Mouse (Mus musculus) forebrain, embryonic 12.5 days (tissue): ENCODE data around the gene 1700025G04Rik. TPM values are rescaled to one million over a fixed set of nuclear protein-coding genes. Genes with fewer than 3 reads are reported as not detected.

Experiments used
- ATAC-seq: fragments of 200-750 bp; cut with Nextera tagmentation; 2 replicates; pipeline ENCODE4 v1.8.0; 2017; ENCODE audit warnings: moderate TSS enrichment; ENCODE audit not compliant: low FRiP score
- H3K27ac ChIP-seq: fragments of 300-500 bp; sonication (generic); 2 replicates; pipeline ENCODE4 v1.5.1; 2016; ENCODE audit warnings: mild to moderate bottlenecking
- H3K27me3 ChIP-seq: fragments of 300-500 bp; sonication (generic); 2 replicates; pipeline ENCODE4 v1.6.1; 2016; ENCODE audit warnings: mild to moderate bottlenecking
- H3K36me3 ChIP-seq: fragments of 300-500 bp; sonication (generic); replicated peaks from 2 replicates; pipeline ENCODE4 v1.6.1; 2016; ENCODE audit warnings: mild to moderate bottlenecking
- H3K4me1 ChIP-seq: fragments of 300-500 bp; sonication (generic); 2 replicates; pipeline ENCODE4 v1.6.1; 2016
- H3K4me2 ChIP-seq: fragments of 300-500 bp; sonication (generic); 2 replicates; pipeline ENCODE4 v1.6.1; 2016; ENCODE audit warnings: mild to moderate bottlenecking, moderate library complexity
- H3K4me3 ChIP-seq: fragments of 300-500 bp; sonication (generic); replicated peaks from 2 replicates; pipeline ENCODE4 v1.5.1; 2016; ENCODE audit warnings: mild to moderate bottlenecking
- H3K9ac ChIP-seq: fragments of 300-500 bp; sonication (generic); 2 replicates; pipeline ENCODE4 v1.6.1; 2016; ENCODE audit warnings: mild to moderate bottlenecking
- H3K9me3 ChIP-seq: fragments of 300-500 bp; sonication (generic); 2 replicates; pipeline ENCODE4 v1.6.1; 2016
- WGBS: fragments of 180-500 bp; shearing (Covaris S2); methylation state at CpG from one replicate; pipeline ENCODE4 v1.1.7; 2016; 5-methylcytosine and 5-hydroxymethylcytosine counted together
- polyA plus RNA-seq: library from polyadenylated mRNA; unstranded; fragments of >200 nt; fragmentation: Nextera tagmentation; extraction: Ambion mirVana; gene quantifications from 2 replicates; pipeline ENCODE4 v1.2.1, GENCODE M21; 2016

The 1700025G04Rik gene
- polyA plus RNA-seq, 1 experiment from 2014 or later = 36.4 TPM

DNA sequence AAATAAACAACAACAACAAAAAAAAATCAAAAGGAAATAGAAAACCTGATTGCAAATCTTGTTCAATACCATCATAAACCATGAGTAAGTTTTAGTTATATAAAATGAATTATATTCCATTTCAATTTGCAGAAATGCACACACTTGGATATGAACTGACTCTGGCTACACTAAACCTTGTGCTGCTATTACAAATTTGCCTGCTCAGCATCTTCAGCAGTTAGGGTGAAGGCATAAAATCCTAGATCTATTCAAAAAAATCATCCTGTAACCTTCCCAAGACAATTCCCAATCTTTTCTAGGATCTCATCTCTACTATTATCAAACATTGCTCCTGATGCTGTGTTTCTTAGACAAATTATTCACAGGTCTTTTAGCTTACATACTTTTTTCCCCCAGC lies 22.0 kb downstream of the 1700025G04Rik start:
- no peaks in the 10 kb centered on the region for H3K36me3 ChIP-seq
- H3K9ac ChIP-seq = no peak overlapping the region
- H3K9me3 ChIP-seq = no peaks in the 10 kb centered on the region
- no peak overlapping the region for H3K4me3 ChIP-seq
- no peak overlapping the region for H3K27ac ChIP-seq
- no peak for ATAC-seq
- H3K27me3 ChIP-seq = no peaks in the 10 kb centered on the region
- H3K4me1 ChIP-seq = peaks cover 10% of the 10 kb centered on the region; the same call in 1 of the 2 replicates
- no peak overlapping the region for H3K4me2 ChIP-seq

- H3K4me2 ChIP-seq = no peak overlapping the region
- H3K4me1 ChIP-seq = peaks cover 4% of the 10 kb centered on the region; the same call in 1 of the 2 replicates
- H3K4me3 ChIP-seq = no peak overlapping the region
- no peaks in the 10 kb centered on the region for H3K27me3 ChIP-seq
- no peak overlapping the region for H3K9ac ChIP-seq
- H3K27ac ChIP-seq = no peak overlapping the region
- WGBS = 97% methylated on average over 7 of the region's 7 CpGs
- ATAC-seq = no peak
- H3K36me3 ChIP-seq = no peaks in the 10 kb centered on the region
- no peaks in the 10 kb centered on the region for H3K9me3 ChIP-seq
Observed at GRCm38 (mm10) chr1:152065527-152065926, 24.4 kb downstream of the 1700025G04Rik start.

DNA sequence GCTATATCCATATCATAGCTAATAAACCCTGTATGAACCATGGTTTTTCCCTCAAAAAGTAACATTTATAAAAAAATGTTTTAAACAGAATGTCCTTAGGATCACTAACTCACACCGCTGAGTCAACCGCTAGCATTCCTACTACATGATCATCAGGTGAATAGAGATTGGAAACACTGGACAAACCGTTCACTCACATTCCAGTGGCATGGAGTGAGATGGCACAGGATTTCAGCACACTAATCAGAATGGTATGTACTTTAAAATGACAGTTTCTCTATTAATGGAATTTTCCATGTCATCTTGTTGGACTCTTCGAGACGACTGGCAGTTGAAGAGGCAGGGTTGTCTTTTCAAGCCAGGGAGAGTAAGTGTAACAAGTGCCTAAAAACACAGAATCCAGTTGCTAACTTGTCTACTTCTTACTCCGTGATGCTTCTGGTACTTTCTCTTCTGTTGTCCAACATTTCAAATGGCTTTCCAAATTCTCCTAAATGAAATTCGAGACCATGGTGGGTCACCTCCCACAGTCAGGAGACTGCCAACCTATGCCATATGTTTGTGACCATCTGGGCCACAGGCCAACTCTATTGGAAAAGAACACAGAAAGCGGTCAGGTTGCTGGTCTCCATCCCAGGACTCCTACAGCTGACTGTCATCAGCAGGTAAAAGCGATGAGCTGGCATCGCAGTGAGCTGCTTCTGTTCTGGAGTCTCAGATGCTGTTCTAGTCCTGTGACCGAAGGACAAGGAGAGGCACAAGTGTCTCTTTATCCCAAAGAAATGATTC lies 26.4 kb downstream of the 1700025G04Rik start:
- H3K36me3 ChIP-seq = no peaks in the 10 kb centered on the region
- H3K27me3 ChIP-seq = no peaks in the 10 kb centered on the region
- WGBS = 93% methylated on average over 11 of the region's 11 CpGs
- H3K27ac ChIP-seq = no peak overlapping the region
- ATAC-seq = no peak
- H3K9ac ChIP-seq = no peak overlapping the region
- H3K4me1 ChIP-seq = no peaks in the 10 kb centered on the region; the same call in 1 of the 2 replicates
- H3K4me3 ChIP-seq = no peak overlapping the region
- no peak overlapping the region for H3K4me2 ChIP-seq
- H3K9me3 ChIP-seq = no peaks in the 10 kb centered on the region

- 89% methylated on average over 12 of the region's 12 CpGs for WGBS
- no peak for ATAC-seq
Observed at GRCm38 (mm10) chr1:152061745-152062144, 28.2 kb downstream of the 1700025G04Rik start.

DNA sequence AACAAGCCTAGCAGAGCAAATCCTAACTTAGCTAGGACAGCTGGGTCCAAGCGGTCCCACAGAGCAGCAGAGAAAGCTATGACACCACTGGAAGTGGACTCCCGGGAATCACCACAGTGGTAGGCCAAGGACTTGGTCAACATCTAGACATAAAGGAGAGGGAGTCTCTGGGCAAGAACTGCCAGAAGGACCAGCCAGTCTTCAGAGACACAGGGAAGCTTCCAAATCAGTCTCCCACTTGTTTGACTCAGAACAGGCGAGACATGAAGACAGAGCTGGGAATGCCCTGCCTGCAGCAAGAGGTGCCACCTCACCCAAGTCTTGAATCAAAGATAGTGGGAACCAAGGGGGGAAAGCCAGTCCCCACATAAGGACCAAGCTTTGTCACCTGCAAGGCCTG lies 29.7 kb downstream of the 1700025G04Rik start:
- ATAC-seq = no peak
- no peak overlapping the region for H3K4me3 ChIP-seq
- H3K4me1 ChIP-seq = peaks cover 4% of the 10 kb centered on the region; the same call in 1 of the 2 replicates
- no peaks in the 10 kb centered on the region for H3K9me3 ChIP-seq
- H3K9ac ChIP-seq = no peak overlapping the region
- 91% methylated on average over 3 of the region's 3 CpGs for WGBS
- no peak overlapping the region for H3K4me2 ChIP-seq
- no peak overlapping the region for H3K27ac ChIP-seq
- no peaks in the 10 kb centered on the region for H3K36me3 ChIP-seq
- no peaks in the 10 kb centered on the region for H3K27me3 ChIP-seq

More at GRCm38 (mm10) chr1:152061745-152062144, 28.2 kb downstream of the 1700025G04Rik start:
- Histone ChIP-seq H3K9ac (no peak overlapping the region), H3K4me1 (no peaks in the 10 kb centered on the region; the same call in 1 of the 2 replicates), H3K36me3 (no peaks in the 10 kb centered on the region), H3K27me3 (no peaks in the 10 kb centered on the region), H3K4me2 (no peak overlapping the region), H3K9me3 (no peaks in the 10 kb centered on the region), H3K27ac (no peak overlapping the region), H3K4me3 (no peak overlapping the region)

DNA sequence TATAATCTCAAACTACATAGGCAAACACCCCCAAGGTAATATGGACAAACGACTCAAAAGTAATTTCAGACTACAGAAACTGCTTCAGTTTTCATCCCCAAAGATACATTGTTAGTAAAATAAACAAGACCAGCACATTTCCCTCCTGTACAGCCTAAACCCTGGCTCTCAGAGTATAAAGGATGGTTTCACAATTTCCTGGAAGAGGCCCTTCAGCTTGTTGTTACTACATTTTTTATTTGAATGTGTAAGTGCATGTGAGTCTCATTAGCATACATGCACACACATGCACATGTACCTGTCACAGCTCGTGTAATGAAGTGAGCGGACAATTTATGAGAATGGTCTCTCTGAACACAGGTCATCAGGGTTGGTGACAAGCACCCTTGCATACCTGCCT lies 31.1 kb downstream of the 1700025G04Rik start:
- no peaks in the 10 kb centered on the region for H3K27me3 ChIP-seq
- no peaks in the 10 kb centered on the region for H3K36me3 ChIP-seq
- peaks cover 4% of the 10 kb centered on the region; the same call in 1 of the 2 replicates for H3K4me1 ChIP-seq
- no peak overlapping the region for H3K4me3 ChIP-seq
- H3K9me3 ChIP-seq = no peaks in the 10 kb centered on the region
- ATAC-seq = no peak
- 91% methylated on average over 3 of the region's 3 CpGs for WGBS
- no peak overlapping the region for H3K27ac ChIP-seq
- no peak overlapping the region for H3K4me2 ChIP-seq
- no peak overlapping the region for H3K9ac ChIP-seq

DNA sequence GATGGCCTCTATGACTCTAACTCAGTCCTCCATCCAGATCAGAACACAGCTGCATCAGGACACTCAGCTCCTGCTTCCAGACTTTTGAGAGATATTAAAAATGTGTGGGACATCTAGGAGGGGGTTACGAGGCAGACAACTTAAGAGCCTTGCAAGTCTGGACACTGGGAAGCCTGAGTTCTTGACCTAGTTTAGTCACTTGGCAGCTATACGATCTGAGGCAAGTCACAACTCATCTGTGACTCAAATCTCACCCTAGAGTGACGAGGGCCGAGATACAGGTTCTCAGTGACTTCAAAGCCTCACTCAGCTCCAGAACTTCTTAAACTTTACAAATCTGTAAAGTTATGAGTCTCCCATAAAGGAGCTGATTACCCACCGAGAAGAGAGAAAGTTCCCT lies 36.8 kb downstream of the 1700025G04Rik start:
- Histone ChIP-seq H3K9me3 (no peaks in the 10 kb centered on the region), H3K36me3 (no peaks in the 10 kb centered on the region), H3K4me1 (peaks cover 8% of the 10 kb centered on the region; the same call in 1 of the 2 replicates), H3K4me3 (no peak overlapping the region), H3K9ac (no peak overlapping the region), H3K27me3 (no peaks in the 10 kb centered on the region), H3K27ac (no peak overlapping the region), H3K4me2 (no peak overlapping the region)
- WGBS = 93% methylated on average over 5 of the region's 5 CpGs
- no peak for ATAC-seq

DNA sequence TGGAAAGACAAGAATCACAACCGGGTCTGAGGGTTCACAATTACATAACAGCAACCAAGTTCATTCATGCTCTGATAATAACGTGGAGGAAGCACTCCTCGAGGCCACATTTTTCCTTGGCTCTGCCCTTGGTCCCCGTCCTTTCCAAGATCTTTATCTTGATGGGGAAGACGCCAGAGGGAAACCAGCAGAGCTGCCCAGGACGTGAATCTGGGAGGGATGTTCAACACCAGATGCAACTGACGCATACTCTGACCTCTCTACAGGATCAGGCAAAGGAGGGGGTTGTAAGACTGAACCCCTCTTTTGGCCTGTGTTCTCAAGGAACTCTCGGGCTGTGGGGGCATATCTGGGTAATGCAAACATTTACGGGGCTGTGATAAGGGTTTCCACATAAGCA lies 38.1 kb downstream of the 1700025G04Rik start:
- Histone ChIP-seq H3K4me3 (no peak overlapping the region), H3K4me1 (peaks cover 8% of the 10 kb centered on the region; the same call in 1 of the 2 replicates), H3K4me2 (no peak overlapping the region), H3K9ac (no peak overlapping the region), H3K9me3 (no peaks in the 10 kb centered on the region), H3K27ac (no peak overlapping the region), H3K36me3 (no peaks in the 10 kb centered on the region), H3K27me3 (no peaks in the 10 kb centered on the region)
- no peak for ATAC-seq
- WGBS = 83% methylated on average over 9 of the region's 9 CpGs

GRCm38 (mm10) chr1:152050037-152050436 lies 39.9 kb downstream of the 1700025G04Rik start:
- Histone ChIP-seq H3K36me3 (no peaks in the 10 kb centered on the region), H3K4me1 (peaks cover 4% of the 10 kb centered on the region; the same call in 1 of the 2 replicates), H3K4me2 (no peak overlapping the region), H3K9ac (no peak overlapping the region), H3K4me3 (no peak overlapping the region), H3K9me3 (no peaks in the 10 kb centered on the region), H3K27ac (no peak overlapping the region), H3K27me3 (no peaks in the 10 kb centered on the region)
- 85% methylated on average over 7 of the region's 7 CpGs for WGBS
- no peak for ATAC-seq

DNA sequence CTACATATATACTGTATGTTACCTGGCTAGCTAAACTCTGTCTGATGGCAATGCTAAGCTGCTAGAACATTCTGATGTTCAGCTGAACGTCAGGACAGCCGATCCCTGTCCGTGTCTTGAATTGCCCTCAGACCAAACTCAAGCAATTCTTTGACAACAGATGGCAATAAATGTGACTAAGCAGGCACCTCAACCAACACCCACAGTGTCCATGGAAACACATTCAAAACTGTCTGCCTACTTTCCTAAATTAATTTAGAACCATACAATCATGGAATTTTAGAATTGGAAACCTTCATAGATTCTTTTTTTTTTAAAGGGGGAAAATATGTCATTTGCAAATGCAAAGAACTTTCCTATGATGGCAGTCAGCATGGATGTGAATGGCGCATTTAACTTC lies 41.6 kb downstream of the 1700025G04Rik start:
- no peak overlapping the region for H3K9ac ChIP-seq
- no peak overlapping the region for H3K4me3 ChIP-seq
- 89% methylated on average over 4 of the region's 4 CpGs for WGBS
- H3K4me2 ChIP-seq = no peak overlapping the region
- no peak overlapping the region for H3K27ac ChIP-seq
- peaks cover 4% of the 10 kb centered on the region; the same call in 1 of the 2 replicates for H3K4me1 ChIP-seq
- H3K36me3 ChIP-seq = no peaks in the 10 kb centered on the region
- ATAC-seq = no peak
- no peaks in the 10 kb centered on the region for H3K27me3 ChIP-seq
- H3K9me3 ChIP-seq = no peaks in the 10 kb centered on the region

DNA sequence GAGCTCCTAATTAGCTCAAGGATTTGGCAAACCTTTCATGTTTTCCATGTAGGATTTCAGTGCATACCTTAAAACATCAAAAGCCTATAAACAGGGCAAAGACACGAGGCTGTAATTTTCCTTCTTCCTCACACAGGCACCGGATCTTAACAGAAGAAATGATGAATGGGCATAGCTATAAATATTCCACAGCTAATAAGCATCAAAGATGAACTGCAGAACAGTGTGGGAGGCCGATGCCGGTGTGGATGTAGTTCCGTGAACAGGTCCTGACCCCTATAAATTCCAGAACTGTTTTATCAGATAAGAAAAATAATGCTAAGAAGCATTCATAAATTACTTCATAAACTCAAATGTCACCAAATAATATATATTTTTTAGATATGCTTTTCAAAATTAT lies 42.5 kb downstream of the 1700025G04Rik start:
- no peak for ATAC-seq
- no peaks in the 10 kb centered on the region for H3K36me3 ChIP-seq

GRCm38 (mm10) chr1:152043453-152043852 lies 46.5 kb downstream of the 1700025G04Rik start:
- H3K4me3 ChIP-seq = no peak overlapping the region
- H3K4me1 ChIP-seq = peaks cover 11% of the 10 kb centered on the region
- ATAC-seq = no peak
- H3K9me3 ChIP-seq = no peaks in the 10 kb centered on the region
- H3K27ac ChIP-seq = no peak overlapping the region
- 91% methylated on average over 2 of the region's 2 CpGs for WGBS
- H3K36me3 ChIP-seq = no peaks in the 10 kb centered on the region
- no peak overlapping the region for H3K9ac ChIP-seq
- H3K27me3 ChIP-seq = no peaks in the 10 kb centered on the region
- no peak overlapping the region for H3K4me2 ChIP-seq

More for the DNA sequence above, 42.5 kb downstream of the 1700025G04Rik start:
- Histone ChIP-seq H3K4me2 (no peak overlapping the region), H3K27ac (no peak overlapping the region), H3K9ac (no peak overlapping the region), H3K9me3 (no peaks in the 10 kb centered on the region), H3K27me3 (no peaks in the 10 kb centered on the region), H3K4me1 (peaks cover 4% of the 10 kb centered on the region; the same call in 1 of the 2 replicates), H3K4me3 (no peak overlapping the region)
- 67% methylated on average over 5 of the region's 5 CpGs for WGBS

DNA sequence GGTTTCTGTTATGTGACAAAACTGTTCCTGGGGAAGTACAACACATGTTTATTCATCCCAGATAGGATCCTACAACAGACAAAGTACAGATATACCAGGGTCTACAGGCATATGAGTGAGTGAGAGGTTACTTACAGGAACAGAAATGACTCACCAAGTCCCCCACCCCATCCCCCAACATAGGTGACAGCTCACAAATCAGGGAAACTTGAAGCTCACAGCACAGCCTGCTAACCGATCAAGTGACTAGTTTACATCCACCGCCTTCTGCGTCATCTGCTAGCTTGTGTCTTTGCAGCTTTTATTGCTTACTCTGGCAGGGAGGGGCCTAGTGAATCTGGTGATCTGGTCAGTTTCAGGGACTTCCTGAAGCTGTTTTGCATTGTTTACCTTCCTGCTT lies 47.5 kb downstream of the 1700025G04Rik start:
- H3K4me3 ChIP-seq = no peak overlapping the region
- H3K4me2 ChIP-seq = no peak overlapping the region
- no peak for ATAC-seq

More for the DNA sequence above, 47.5 kb downstream of the 1700025G04Rik start:
- Histone ChIP-seq H3K4me1 (peaks cover 19% of the 10 kb centered on the region), H3K9me3 (no peaks in the 10 kb centered on the region), H3K27me3 (no peaks in the 10 kb centered on the region), H3K27ac (no peak overlapping the region), H3K9ac (no peak overlapping the region), H3K36me3 (no peaks in the 10 kb centered on the region)
- WGBS = 92% methylated on average over 3 of the region's 3 CpGs
